Mouse (Mus musculus): ENCODE measurements at regions not wholly inside any gene's neighbourhood (a gene's known extent, or its start where the extent isn't known, plus 50 kb on each side); places are given as distances from the start of the nearest gene placed in this dataset.
"Not testable (repeated sequence)": the region's sequence is repeated elsewhere in the genome, so short reads cannot be mapped to it uniquely, and the experiment has no call there.

- Histone ChIP-seq H3K36me3 (ENCODE audit: insufficient read depth) (no peaks in the 10 kb centered on the region), H3K9me3 (ENCODE audit: low read length) (no peaks in the 10 kb centered on the region), H3K27me3 (ENCODE audit: insufficient read depth, low read length) (no peaks in the 10 kb centered on the region), H3K9ac (no peak overlapping the region), H3K4me2 (ENCODE audit: low read depth) (no peak overlapping the region), H3K4me1 (ENCODE audit: insufficient read depth) (no peaks in the 10 kb centered on the region), H3K27ac (ENCODE audit: low read depth, low read length) (no peak overlapping the region), H3K4me3 (ENCODE audit: low read depth, low read length) (no peak overlapping the region)
- TF ChIP-seq CTCF (IDR thresholded peaks at IDR 0.05; ENCODE audit: low read depth) = no peak
- DNase-seq (no peak), ATAC-seq (no peak)
Observed at GRCm38 (mm10) chr17:16637463-16637862, 426.4 kb upstream of the Zfp960 start.

GRCm38 (mm10) chr17:16647942-16648341 lies 416.0 kb upstream of the Zfp960 start:
- Histone ChIP-seq H3K9ac (no peak overlapping the region), H3K27me3 (ENCODE audit: insufficient read depth, low read length) (no peaks in the 10 kb centered on the region), H3K9me3 (ENCODE audit: low read length) (no peaks in the 10 kb centered on the region), H3K4me3 (ENCODE audit: low read depth, low read length) (no peak overlapping the region), H3K4me2 (ENCODE audit: low read depth) (no peak overlapping the region), H3K4me1 (ENCODE audit: insufficient read depth) (no peaks in the 10 kb centered on the region), H3K36me3 (ENCODE audit: insufficient read depth) (no peaks in the 10 kb centered on the region), H3K27ac (ENCODE audit: low read depth, low read length) (no peak overlapping the region)
- TF ChIP-seq CTCF (IDR thresholded peaks at IDR 0.05; ENCODE audit: low read depth) = no peak
- 42% methylated on average over 1 of the region's 1 CpGs for WGBS
- ATAC-seq = no peak
- DNase-seq = no peak

- no peaks in the 10 kb centered on the region for H3K27me3 ChIP-seq (ENCODE audit: insufficient read depth, low read length)
- H3K4me2 ChIP-seq (ENCODE audit: low read depth) = no peak overlapping the region
- no peak for TF ChIP-seq CTCF (IDR thresholded peaks at IDR 0.05; ENCODE audit: low read depth)
- H3K36me3 ChIP-seq (ENCODE audit: insufficient read depth) = no peaks in the 10 kb centered on the region
- DNase-seq (no peak), ATAC-seq (no peak)
- no peaks in the 10 kb centered on the region for H3K4me1 ChIP-seq (ENCODE audit: insufficient read depth)
- no peaks in the 10 kb centered on the region for H3K9me3 ChIP-seq (ENCODE audit: low read length)
- H3K27ac ChIP-seq (ENCODE audit: low read depth, low read length) = no peak overlapping the region
- H3K9ac ChIP-seq = no peak overlapping the region
- H3K4me3 ChIP-seq (ENCODE audit: low read depth, low read length) = no peak overlapping the region
Observed at GRCm38 (mm10) chr17:16665253-16665652, 398.7 kb upstream of the Zfp960 start.

GRCm38 (mm10) chr17:16667606-16668005 lies 396.3 kb upstream of the Zfp960 start:
- TF ChIP-seq CTCF (IDR thresholded peaks at IDR 0.05; ENCODE audit: low read depth) = peak; percentile 63
- H3K4me3 ChIP-seq (ENCODE audit: low read depth, low read length) = no peak overlapping the region
- H3K9me3 ChIP-seq (ENCODE audit: low read length) = no peaks in the 10 kb centered on the region
- no peaks in the 10 kb centered on the region for H3K4me1 ChIP-seq (ENCODE audit: insufficient read depth)
- no peak overlapping the region for H3K27ac ChIP-seq (ENCODE audit: low read depth, low read length)
- DNase-seq = peak; percentile 39
- H3K27me3 ChIP-seq (ENCODE audit: insufficient read depth, low read length) = no peaks in the 10 kb centered on the region
- H3K4me2 ChIP-seq (ENCODE audit: low read depth) = no peak overlapping the region
- H3K36me3 ChIP-seq (ENCODE audit: insufficient read depth) = no peaks in the 10 kb centered on the region
- ATAC-seq = peak; percentile 74
- WGBS = 67% methylated on average over 1 of the region's 1 CpGs
- no peak overlapping the region for H3K9ac ChIP-seq

- no peaks in the 10 kb centered on the region for H3K27me3 ChIP-seq (ENCODE audit: insufficient read depth, low read length)
- no peak overlapping the region for H3K4me2 ChIP-seq (ENCODE audit: low read depth)
- ATAC-seq = peak; percentile 50; the same call in 1 of the 2 replicates
- no peaks in the 10 kb centered on the region for H3K36me3 ChIP-seq (ENCODE audit: insufficient read depth)
- no peak overlapping the region for H3K27ac ChIP-seq (ENCODE audit: low read depth, low read length)
- no peak overlapping the region for H3K4me3 ChIP-seq (ENCODE audit: low read depth, low read length)
- peak; percentile 28 for DNase-seq
- no peaks in the 10 kb centered on the region for H3K9me3 ChIP-seq (ENCODE audit: low read length)
- no peak for TF ChIP-seq CTCF (IDR thresholded peaks at IDR 0.05; ENCODE audit: low read depth)
- H3K4me1 ChIP-seq (ENCODE audit: insufficient read depth) = no peaks in the 10 kb centered on the region
- H3K9ac ChIP-seq = no peak overlapping the region
Observed at GRCm38 (mm10) chr17:16704199-16704598, 359.7 kb upstream of the Zfp960 start.

GRCm38 (mm10) chr17:16705890-16706289 lies 358.0 kb upstream of the Zfp960 start:
- DNase-seq (no peak), ATAC-seq (no peak)
- no peak overlapping the region for H3K27ac ChIP-seq (ENCODE audit: low read depth, low read length)
- no peaks in the 10 kb centered on the region for H3K27me3 ChIP-seq (ENCODE audit: insufficient read depth, low read length)
- no peaks in the 10 kb centered on the region for H3K4me1 ChIP-seq (ENCODE audit: insufficient read depth)
- no peak overlapping the region for H3K4me3 ChIP-seq (ENCODE audit: low read depth, low read length)
- no peaks in the 10 kb centered on the region for H3K9me3 ChIP-seq (ENCODE audit: low read length)
- H3K9ac ChIP-seq = no peak overlapping the region
- no peak overlapping the region for H3K4me2 ChIP-seq (ENCODE audit: low read depth)
- WGBS = 69% methylated on average over 1 of the region's 1 CpGs
- no peaks in the 10 kb centered on the region for H3K36me3 ChIP-seq (ENCODE audit: insufficient read depth)
- TF ChIP-seq CTCF (IDR thresholded peaks at IDR 0.05; ENCODE audit: low read depth) = no peak

GRCm38 (mm10) chr17:16726904-16727303 lies 337.0 kb upstream of the Zfp960 start:
- H3K4me3 ChIP-seq (ENCODE audit: low read depth, low read length) = no peak overlapping the region
- H3K9me3 ChIP-seq (ENCODE audit: low read length) = no peaks in the 10 kb centered on the region
- no peaks in the 10 kb centered on the region for H3K4me1 ChIP-seq (ENCODE audit: insufficient read depth)
- no peaks in the 10 kb centered on the region for H3K27me3 ChIP-seq (ENCODE audit: insufficient read depth, low read length)
- WGBS = 84% methylated on average over 2 of the region's 2 CpGs
- no peaks in the 10 kb centered on the region for H3K36me3 ChIP-seq (ENCODE audit: insufficient read depth)
- no peak for TF ChIP-seq CTCF (IDR thresholded peaks at IDR 0.05; ENCODE audit: low read depth)
- DNase-seq (no peak), ATAC-seq (no peak)
- H3K9ac ChIP-seq = no peak overlapping the region
- H3K27ac ChIP-seq (ENCODE audit: low read depth, low read length) = no peak overlapping the region
- no peak overlapping the region for H3K4me2 ChIP-seq (ENCODE audit: low read depth)

GRCm38 (mm10) chr17:16753090-16753489 lies 310.8 kb upstream of the Zfp960 start:
- no peak for DNase-seq
- no peak overlapping the region for H3K27ac ChIP-seq (ENCODE audit: low read depth, low read length)
- ATAC-seq = no peak

GRCm38 (mm10) chr17:16770587-16770986 lies 293.3 kb upstream of the Zfp960 start:
- WGBS = 89% methylated on average over 7 of the region's 7 CpGs
- ATAC-seq; H3K27ac ChIP-seq (ENCODE audit: low read depth, low read length): not testable (repeated sequence)

More at GRCm38 (mm10) chr17:16753090-16753489, 310.8 kb upstream of the Zfp960 start:
- H3K4me3 ChIP-seq (ENCODE audit: low read depth, low read length) = no peak overlapping the region
- no peaks in the 10 kb centered on the region for H3K9me3 ChIP-seq (ENCODE audit: low read length)
- H3K4me1 ChIP-seq (ENCODE audit: insufficient read depth) = no peaks in the 10 kb centered on the region
- TF ChIP-seq CTCF (IDR thresholded peaks at IDR 0.05; ENCODE audit: low read depth) = no peak
- 55% methylated on average over 4 of the region's 4 CpGs for WGBS
- no peaks in the 10 kb centered on the region for H3K36me3 ChIP-seq (ENCODE audit: insufficient read depth)
- H3K9ac ChIP-seq = no peak overlapping the region
- no peaks in the 10 kb centered on the region for H3K27me3 ChIP-seq (ENCODE audit: insufficient read depth, low read length)
- no peak overlapping the region for H3K4me2 ChIP-seq (ENCODE audit: low read depth)

More at GRCm38 (mm10) chr17:16770587-16770986, 293.3 kb upstream of the Zfp960 start:
- H3K9me3 ChIP-seq (ENCODE audit: low read length); H3K4me2 ChIP-seq (ENCODE audit: low read depth); DNase-seq; H3K4me1 ChIP-seq (ENCODE audit: insufficient read depth); H3K4me3 ChIP-seq (ENCODE audit: low read depth, low read length); H3K9ac ChIP-seq; H3K36me3 ChIP-seq (ENCODE audit: insufficient read depth); H3K27me3 ChIP-seq (ENCODE audit: insufficient read depth, low read length): not testable (repeated sequence)
